Mouse (Mus musculus) intestine, embryonic 15.5 days (tissue): Measurements from ENCODE around the gene Runx1. TPM values are rescaled to one million over a fixed set of nuclear protein-coding genes. Genes with fewer than 3 reads are reported as not detected.

Experiments used
- ATAC-seq: fragments of 200-750 bp; cut with Nextera tagmentation; 2 replicates; pipeline ENCODE4 v1.8.0; 2017; ENCODE audit warnings: moderate TSS enrichment, moderate library complexity
- H3K27ac ChIP-seq: fragments of 300-500 bp; sonication (generic); 2 replicates; pipeline ENCODE4 v1.5.1; 2015; ENCODE audit warnings: mild to moderate bottlenecking, inconsistent platforms
- H3K27me3 ChIP-seq: fragments of 300-500 bp; sonication (generic); replicated peaks from 2 replicates; pipeline ENCODE4 v1.6.1; 2015; ENCODE audit warnings: inconsistent platforms
- H3K36me3 ChIP-seq: fragments of 300-500 bp; sonication (generic); 2 replicates; pipeline ENCODE4 v1.6.1; 2015; ENCODE audit warnings: inconsistent platforms
- H3K4me1 ChIP-seq: fragments of 300-500 bp; sonication (generic); replicated peaks from 2 replicates; pipeline ENCODE4 v1.6.1; 2015; ENCODE audit warnings: inconsistent platforms
- H3K4me2 ChIP-seq: fragments of 300-500 bp; sonication (generic); replicated peaks from 2 replicates; pipeline ENCODE4 v1.6.1; 2015; ENCODE audit warnings: mild to moderate bottlenecking, inconsistent platforms
- H3K4me3 ChIP-seq: fragments of 300-500 bp; sonication (generic); replicated peaks from 2 replicates; pipeline ENCODE4 v1.5.1; 2015; ENCODE audit warnings: inconsistent platforms
- H3K9ac ChIP-seq: fragments of 300-500 bp; sonication (generic); 2 replicates; pipeline ENCODE4 v1.6.1; 2015; ENCODE audit warnings: inconsistent platforms
- H3K9me3 ChIP-seq: fragments of 300-500 bp; sonication (generic); 2 replicates; pipeline ENCODE4 v1.6.1; 2016; ENCODE audit warnings: inconsistent platforms
- WGBS: fragments of 180-500 bp; shearing (Covaris S2); methylation state at CpG from one replicate; pipeline ENCODE4 v1.1.7; 2015; 5-methylcytosine and 5-hydroxymethylcytosine counted together
- polyA plus RNA-seq: library from polyadenylated mRNA; unstranded; fragments of >200 nt; fragmentation: Nextera tagmentation; extraction: Ambion mirVana; gene quantifications from 2 replicates; pipeline ENCODE4 v1.2.1, GENCODE M21; 2015

Gene Runx1
- polyA plus RNA-seq, 1 experiment from 2014 or later = 2.5 TPM

DNA sequence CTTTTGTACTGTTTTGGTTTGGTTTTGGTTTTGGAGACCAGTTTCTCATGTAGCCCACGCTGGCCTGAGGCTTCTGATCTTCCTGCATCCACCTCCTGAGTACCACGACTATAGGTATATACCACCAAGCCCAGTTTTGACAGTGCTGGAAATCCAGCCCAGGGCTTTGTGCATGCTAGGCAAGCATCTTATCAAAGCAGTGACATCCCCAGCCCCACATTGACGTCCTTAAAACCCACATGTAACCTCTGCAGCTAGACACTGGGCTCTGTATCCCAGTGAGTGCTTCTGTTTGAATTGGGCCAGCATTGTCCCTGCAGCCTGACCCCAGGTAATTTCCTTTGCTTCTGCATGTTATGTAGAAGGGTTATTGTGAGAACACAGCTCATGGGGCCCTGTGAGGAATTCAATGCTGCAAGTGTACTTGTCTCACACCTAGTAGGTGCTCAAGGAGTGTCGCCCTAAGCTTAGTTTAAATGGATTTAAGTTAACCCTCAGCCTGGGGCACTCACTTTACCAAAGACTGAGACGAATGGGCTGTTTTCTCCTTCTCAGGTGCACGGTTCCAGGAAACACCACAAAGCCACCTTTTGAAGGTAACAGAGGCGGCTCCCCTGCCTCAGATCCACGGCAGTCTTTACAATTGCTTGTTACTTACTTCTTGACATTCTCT, 15.2 kb downstream of the Runx1 start:
- Histone ChIP-seq H3K27me3 (no peaks in the 10 kb centered on the region), H3K4me2 (no peak overlapping the region), H3K36me3 (no peaks in the 10 kb centered on the region), H3K27ac (no peak overlapping the region), H3K4me3 (no peak overlapping the region), H3K4me1 (no peaks in the 10 kb centered on the region), H3K9me3 (no peaks in the 10 kb centered on the region), H3K9ac (no peak overlapping the region)
- 88% methylated on average over 8 of the region's 8 CpGs for WGBS
- no peak for ATAC-seq

DNA sequence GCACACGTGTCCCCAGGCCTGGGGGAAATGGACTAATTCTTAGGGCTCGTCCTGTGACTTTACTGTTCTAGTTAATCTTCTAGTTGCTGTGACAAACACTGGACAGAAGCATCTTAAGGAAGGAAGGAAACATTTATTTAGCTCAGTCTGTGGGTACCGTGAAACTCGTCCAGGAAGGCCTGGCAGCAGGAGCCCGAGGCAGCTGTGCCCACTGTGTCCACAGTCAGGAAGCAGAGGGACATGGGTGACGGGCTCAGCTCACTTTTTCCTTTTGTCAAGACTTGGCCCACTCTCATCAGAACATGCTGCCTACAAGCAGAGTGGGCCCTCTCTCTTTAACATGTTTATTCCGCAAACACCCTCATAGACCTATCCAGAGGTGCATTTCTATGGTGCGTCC, 18.2 kb downstream of the Runx1 start:
- Histone ChIP-seq H3K36me3 (no peaks in the 10 kb centered on the region), H3K27me3 (no peaks in the 10 kb centered on the region), H3K4me1 (no peaks in the 10 kb centered on the region), H3K9ac (no peak overlapping the region), H3K27ac (no peak overlapping the region), H3K4me3 (no peak overlapping the region), H3K4me2 (no peak overlapping the region), H3K9me3 (no peaks in the 10 kb centered on the region)
- ATAC-seq = no peak
- 84% methylated on average over 8 of the region's 8 CpGs for WGBS

DNA sequence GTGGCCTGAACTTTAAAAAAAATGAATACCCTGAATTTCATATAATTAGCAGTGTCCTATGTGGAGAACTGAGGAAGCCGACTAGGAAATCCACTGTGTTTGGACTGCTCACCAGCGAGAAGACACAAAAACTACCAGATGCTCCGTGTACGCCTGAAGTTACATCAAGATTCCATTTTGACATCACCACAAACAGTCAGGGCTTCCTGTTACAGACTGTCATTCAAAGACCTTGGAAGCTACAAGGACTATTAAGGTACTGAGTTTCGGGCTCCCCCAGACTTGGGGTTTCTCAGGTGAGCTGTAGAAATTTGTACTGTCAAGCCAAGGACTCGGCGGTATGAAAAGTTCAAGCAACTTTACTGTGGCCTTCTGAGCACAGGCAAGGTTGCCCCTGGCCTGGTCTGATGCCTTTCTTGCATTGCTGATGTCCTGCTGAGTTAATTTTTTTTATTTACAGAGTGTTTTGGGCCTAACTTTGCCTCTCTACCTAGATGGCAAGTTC, 22.8 kb downstream of the Runx1 start:
- no peaks in the 10 kb centered on the region for H3K27me3 ChIP-seq
- H3K27ac ChIP-seq = no peak overlapping the region
- no peaks in the 10 kb centered on the region for H3K9me3 ChIP-seq
- 79% methylated on average over 7 of the region's 7 CpGs for WGBS
- ATAC-seq = no peak
- no peak overlapping the region for H3K9ac ChIP-seq
- no peaks in the 10 kb centered on the region for H3K36me3 ChIP-seq
- H3K4me3 ChIP-seq = no peak overlapping the region
- no peaks in the 10 kb centered on the region for H3K4me1 ChIP-seq
- no peak overlapping the region for H3K4me2 ChIP-seq

DNA sequence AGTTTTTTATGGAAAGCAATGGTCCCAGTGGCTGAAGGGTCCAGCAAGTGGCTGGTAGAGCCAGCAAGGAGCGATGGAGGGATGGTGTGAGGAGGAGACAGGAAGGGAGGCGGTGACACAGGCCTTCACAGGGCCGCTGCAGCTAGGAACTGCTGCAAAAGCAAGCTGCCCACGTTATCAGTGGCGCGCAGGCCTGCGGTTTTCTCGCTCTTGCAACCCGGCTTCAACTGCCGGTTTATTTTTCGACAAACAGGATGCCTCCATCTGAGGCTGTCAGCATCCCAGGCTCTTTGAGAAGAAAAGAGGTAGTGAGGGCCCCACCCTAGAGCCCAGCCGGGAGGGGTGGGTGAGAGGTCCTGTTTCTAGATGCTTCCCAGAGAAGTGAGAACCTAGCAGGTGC, 24.4 kb downstream of the Runx1 start:
- H3K9me3 ChIP-seq = no peaks in the 10 kb centered on the region
- no peak overlapping the region for H3K4me3 ChIP-seq
- H3K4me1 ChIP-seq = no peaks in the 10 kb centered on the region
- no peak overlapping the region for H3K9ac ChIP-seq
- no peaks in the 10 kb centered on the region for H3K27me3 ChIP-seq
- no peak overlapping the region for H3K27ac ChIP-seq
- peak; percentile 39; the same call in 1 of the 2 replicates for ATAC-seq
- no peaks in the 10 kb centered on the region for H3K36me3 ChIP-seq
- no peak overlapping the region for H3K4me2 ChIP-seq
- 62% methylated on average over 12 of the region's 12 CpGs for WGBS

DNA sequence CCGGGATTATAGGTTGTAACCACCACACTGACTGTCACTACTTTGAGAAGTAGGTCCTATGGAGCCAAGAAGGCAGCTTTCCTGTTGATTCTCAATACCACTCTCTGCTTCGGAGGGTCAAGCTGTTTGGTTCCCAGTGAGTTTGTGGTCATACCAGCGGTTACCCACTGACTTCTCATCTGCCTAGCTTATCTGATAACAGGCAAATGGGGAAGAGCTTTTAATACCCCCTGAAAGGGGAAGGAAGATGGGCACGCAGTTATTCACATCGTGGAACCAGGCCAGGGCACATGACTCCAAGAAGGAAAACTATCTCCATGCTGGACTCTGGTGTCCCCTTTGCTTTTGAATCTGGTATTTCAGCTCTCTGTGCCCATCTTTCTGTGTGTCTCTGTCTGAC, 25.1 kb downstream of the Runx1 start:
- H3K4me1 ChIP-seq = no peaks in the 10 kb centered on the region
- H3K36me3 ChIP-seq = no peaks in the 10 kb centered on the region
- H3K9ac ChIP-seq = no peak overlapping the region
- H3K4me3 ChIP-seq = no peak overlapping the region
- H3K4me2 ChIP-seq = no peak overlapping the region
- H3K9me3 ChIP-seq = no peaks in the 10 kb centered on the region
- H3K27ac ChIP-seq = no peak overlapping the region
- 78% methylated on average over 5 of the region's 5 CpGs for WGBS
- no peak for ATAC-seq
- H3K27me3 ChIP-seq = no peaks in the 10 kb centered on the region

DNA sequence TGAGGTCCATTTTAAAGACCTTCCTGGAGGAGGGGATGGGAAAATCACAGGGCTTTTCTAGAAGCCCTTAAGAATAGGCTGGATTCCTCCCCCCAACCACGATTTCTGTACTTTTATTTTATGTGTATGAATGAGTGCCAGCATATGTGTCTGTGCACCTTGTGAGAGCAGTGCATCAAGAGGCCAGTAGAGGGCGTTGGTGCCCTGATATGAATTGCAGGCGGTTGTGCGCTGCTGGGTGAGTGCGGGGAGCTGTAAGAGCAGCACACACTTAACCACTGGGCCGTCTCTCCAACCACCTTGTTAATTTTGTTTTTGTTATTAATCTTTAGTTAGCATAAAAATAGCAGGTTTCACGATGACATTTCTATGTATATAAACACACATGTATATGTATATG, 26.0 kb downstream of the Runx1 start:
- H3K4me3 ChIP-seq = no peak overlapping the region
- no peak overlapping the region for H3K27ac ChIP-seq
- no peak overlapping the region for H3K4me2 ChIP-seq
- no peaks in the 10 kb centered on the region for H3K36me3 ChIP-seq
- H3K27me3 ChIP-seq = no peaks in the 10 kb centered on the region
- H3K9ac ChIP-seq = no peak overlapping the region
- ATAC-seq = no peak
- 90% methylated on average over 7 of the region's 7 CpGs for WGBS
- H3K9me3 ChIP-seq = no peaks in the 10 kb centered on the region
- no peaks in the 10 kb centered on the region for H3K4me1 ChIP-seq

DNA sequence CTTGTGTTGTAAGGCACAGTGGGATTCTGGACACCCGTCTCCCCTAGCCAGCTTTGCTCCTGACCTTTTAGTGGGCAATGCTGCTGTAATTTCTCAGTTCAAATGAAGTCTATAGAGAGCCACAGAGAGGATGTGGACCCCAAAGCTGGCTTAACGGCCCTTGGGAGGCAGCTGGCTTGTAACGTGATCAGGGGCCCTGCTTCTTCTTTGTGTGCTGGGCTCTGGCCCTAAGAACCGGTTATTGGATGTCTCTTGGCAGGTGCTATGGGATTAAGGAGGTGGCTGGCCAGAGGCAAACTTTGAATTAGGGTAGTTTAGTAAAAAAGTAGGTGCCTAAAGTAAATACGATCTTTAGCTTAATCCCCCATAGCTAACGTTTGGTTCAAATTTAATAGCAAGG, 31.8 kb downstream of the Runx1 start:
- Histone ChIP-seq H3K27ac (no peak overlapping the region), H3K9me3 (no peaks in the 10 kb centered on the region), H3K4me1 (no peaks in the 10 kb centered on the region), H3K4me2 (no peak overlapping the region), H3K9ac (no peak overlapping the region), H3K36me3 (no peaks in the 10 kb centered on the region), H3K4me3 (no peak overlapping the region), H3K27me3 (no peaks in the 10 kb centered on the region)
- WGBS = 46% methylated on average over 6 of the region's 6 CpGs
- no peak for ATAC-seq

DNA sequence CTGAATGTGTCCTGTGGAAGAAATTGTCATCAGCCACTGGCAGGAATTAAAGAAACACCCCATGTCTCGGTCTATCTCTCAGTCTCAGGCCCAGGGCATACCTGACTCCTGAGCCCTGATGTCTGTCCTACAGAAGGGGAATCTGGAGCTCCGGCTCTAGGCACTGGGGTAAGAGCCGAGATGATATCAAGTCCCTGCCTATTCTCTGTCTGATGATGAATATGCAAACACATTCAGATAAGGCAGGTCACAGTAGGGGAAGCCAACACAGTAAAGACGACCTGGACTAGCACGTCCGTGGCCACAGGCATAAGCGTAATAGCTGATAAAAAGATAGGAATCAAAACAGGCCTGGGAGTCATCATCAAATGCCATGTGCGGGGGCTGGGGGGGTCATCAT, 32.2 kb downstream of the Runx1 start:
- no peak overlapping the region for H3K4me3 ChIP-seq
- no peak for ATAC-seq

DNA sequence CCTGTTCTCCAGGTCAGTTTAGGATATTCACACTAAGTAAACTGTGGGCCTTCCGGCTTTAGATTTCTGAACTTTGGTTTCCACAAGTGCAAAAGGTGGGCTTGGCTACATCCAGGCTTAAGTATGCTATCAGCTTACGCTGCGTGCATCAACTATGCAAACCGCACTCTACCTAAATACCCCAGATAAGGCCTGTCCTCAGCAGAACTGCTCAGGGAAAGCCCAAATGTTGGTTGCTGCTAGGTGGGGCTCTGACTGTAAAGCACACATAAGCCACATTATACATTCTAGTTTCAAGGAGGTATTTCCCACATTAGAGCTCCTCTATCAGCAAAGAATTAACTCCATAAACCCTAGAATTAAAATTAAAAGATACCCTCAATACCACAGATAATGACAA, 33.0 kb downstream of the Runx1 start:
- no peak for ATAC-seq
- WGBS = 74% methylated on average over 4 of the region's 4 CpGs
- no peak overlapping the region for H3K4me3 ChIP-seq

More for the DNA sequence above, 32.2 kb downstream of the Runx1 start:
- no peak overlapping the region for H3K27ac ChIP-seq
- no peaks in the 10 kb centered on the region for H3K36me3 ChIP-seq
- WGBS = 59% methylated on average over 8 of the region's 8 CpGs
- no peak overlapping the region for H3K4me2 ChIP-seq
- H3K9ac ChIP-seq = no peak overlapping the region
- H3K9me3 ChIP-seq = no peaks in the 10 kb centered on the region
- no peaks in the 10 kb centered on the region for H3K27me3 ChIP-seq
- H3K4me1 ChIP-seq = no peaks in the 10 kb centered on the region

DNA sequence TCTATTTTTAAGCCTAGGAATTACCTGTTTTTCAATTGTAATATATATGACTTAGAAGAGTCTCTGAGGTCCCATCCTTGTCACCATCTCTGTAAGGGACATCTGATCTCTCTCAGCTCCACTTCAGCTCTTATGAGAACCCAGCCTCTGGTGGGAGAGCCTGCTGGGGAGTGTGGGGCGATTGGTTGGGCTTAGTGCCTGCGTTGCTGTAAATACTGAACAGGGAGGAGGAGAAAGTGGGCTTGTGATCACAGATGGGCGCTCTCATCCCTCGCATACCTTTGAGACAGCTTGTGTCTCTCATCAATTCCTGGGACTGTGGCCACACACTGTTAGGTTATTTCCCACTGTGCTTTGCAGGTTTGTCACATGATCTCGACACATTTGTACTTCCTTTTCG, 35.3 kb downstream of the Runx1 start:
- no peak overlapping the region for H3K4me3 ChIP-seq
- 0 out of 2 replicates have a peak, but pooled peaks cover 5% of the 10 kb centered on the region for H3K4me1 ChIP-seq
- no peak overlapping the region for H3K9ac ChIP-seq
- no peaks in the 10 kb centered on the region for H3K36me3 ChIP-seq
- H3K27ac ChIP-seq = no peak overlapping the region
- 67% methylated on average over 6 of the region's 6 CpGs for WGBS
- H3K27me3 ChIP-seq = no peaks in the 10 kb centered on the region
- no peaks in the 10 kb centered on the region for H3K9me3 ChIP-seq
- H3K4me2 ChIP-seq = no peak overlapping the region
- ATAC-seq = no peak

More for the DNA sequence above, 33.0 kb downstream of the Runx1 start:
- Histone ChIP-seq H3K27ac (no peak overlapping the region), H3K4me2 (no peak overlapping the region), H3K9me3 (no peaks in the 10 kb centered on the region), H3K36me3 (no peaks in the 10 kb centered on the region), H3K9ac (no peak overlapping the region), H3K4me1 (no peaks in the 10 kb centered on the region), H3K27me3 (no peaks in the 10 kb centered on the region)

DNA sequence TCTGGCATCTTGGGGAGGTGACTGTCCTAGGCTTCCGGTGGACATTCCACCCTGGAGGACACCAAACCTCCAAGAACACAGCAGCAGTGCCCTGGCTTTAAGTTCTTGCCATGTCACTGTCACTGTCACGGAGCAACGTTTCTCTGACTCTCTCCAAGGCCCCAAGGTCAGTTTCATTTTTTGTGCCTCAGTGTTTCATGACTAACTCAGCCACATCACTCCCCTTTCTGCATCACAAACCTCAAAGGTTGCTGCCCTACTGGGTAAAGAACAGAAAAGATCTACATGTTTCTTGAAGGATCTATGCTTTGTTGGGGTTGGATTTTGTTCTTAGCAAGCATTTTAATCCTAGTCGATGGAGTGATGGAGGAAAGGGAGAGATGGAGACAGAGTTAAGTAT, 36.1 kb downstream of the Runx1 start:
- no peak overlapping the region for H3K4me2 ChIP-seq
- WGBS = 86% methylated on average over 4 of the region's 4 CpGs
- no peaks in the 10 kb centered on the region for H3K9me3 ChIP-seq
- ATAC-seq = no peak
- H3K27me3 ChIP-seq = no peaks in the 10 kb centered on the region
- no peak overlapping the region for H3K9ac ChIP-seq
- no peak overlapping the region for H3K27ac ChIP-seq
- H3K36me3 ChIP-seq = no peaks in the 10 kb centered on the region
- 0 out of 2 replicates have a peak, but pooled peaks cover 5% of the 10 kb centered on the region for H3K4me1 ChIP-seq
- H3K4me3 ChIP-seq = no peak overlapping the region

DNA sequence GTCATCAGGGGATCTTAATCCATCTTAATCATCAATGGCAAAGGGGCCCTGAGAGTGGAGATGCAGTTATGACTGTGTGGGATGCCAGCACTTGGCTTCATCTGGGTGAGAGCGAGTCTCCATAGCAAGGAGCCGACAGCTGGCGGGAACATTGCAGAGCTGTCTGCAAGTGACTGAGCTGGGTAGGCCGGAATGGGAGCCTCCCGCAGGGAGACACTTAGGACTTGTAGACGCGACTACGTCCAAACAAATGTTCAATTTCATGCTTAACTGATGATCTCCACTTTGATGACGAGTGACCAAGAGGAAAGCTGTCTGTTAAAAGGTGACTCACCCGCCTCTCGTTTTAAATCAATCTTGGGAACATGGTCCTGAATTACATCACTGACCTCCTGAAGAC, 37.5 kb downstream of the Runx1 start:
- ATAC-seq = no peak
- Histone ChIP-seq H3K9ac (no peak overlapping the region), H3K4me2 (no peak overlapping the region), H3K9me3 (no peaks in the 10 kb centered on the region), H3K27me3 (no peaks in the 10 kb centered on the region), H3K4me3 (no peak overlapping the region), H3K27ac (no peak overlapping the region), H3K4me1 (0 out of 2 replicates have a peak, but pooled peaks cover 5% of the 10 kb centered on the region), H3K36me3 (no peaks in the 10 kb centered on the region)
- WGBS = 74% methylated on average over 11 of the region's 11 CpGs

DNA sequence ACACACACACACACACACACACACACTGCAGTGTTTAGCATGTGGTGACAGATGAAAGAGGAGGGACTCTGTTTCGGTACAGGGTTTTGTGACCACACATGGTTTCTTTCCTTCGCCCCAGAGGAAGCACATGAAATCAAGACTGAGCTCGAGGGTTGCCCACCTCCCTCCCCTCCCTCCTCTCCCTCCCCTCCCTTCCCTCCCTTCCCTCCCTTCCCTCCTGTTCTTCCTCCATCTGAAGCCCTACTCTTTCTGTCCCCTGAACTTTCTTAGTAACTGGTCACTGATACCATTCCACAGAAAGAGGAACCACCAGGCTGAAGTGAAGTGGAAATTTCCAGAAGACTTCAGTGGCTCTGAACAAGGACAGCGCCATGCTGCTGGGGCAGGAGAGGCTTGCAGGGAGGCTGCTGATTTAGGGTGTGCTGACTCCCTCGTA, 39.0 kb downstream of the Runx1 start:
- H3K9me3 ChIP-seq = no peaks in the 10 kb centered on the region
- no peak overlapping the region for H3K9ac ChIP-seq
- no peaks in the 10 kb centered on the region for H3K36me3 ChIP-seq
- H3K27me3 ChIP-seq = no peaks in the 10 kb centered on the region
- 59% methylated on average over 5 of the region's 5 CpGs for WGBS
- H3K4me3 ChIP-seq = no peak overlapping the region
- H3K4me2 ChIP-seq = no peak overlapping the region
- H3K27ac ChIP-seq = no peak overlapping the region
- no peak for ATAC-seq
- 0 out of 2 replicates have a peak, but pooled peaks cover 5% of the 10 kb centered on the region for H3K4me1 ChIP-seq
